Mouse (Mus musculus) Muller cell, postnatal 12 days (primary cell): ENCODE results near the gene Slc6a11.

Source experiments
- DNase-seq: peaks from one replicate; pipeline ENCODE4 v3.0.0-alpha.2; 2015; ENCODE audit errors: inconsistent ontology term

Gene Slc6a11

DNA sequence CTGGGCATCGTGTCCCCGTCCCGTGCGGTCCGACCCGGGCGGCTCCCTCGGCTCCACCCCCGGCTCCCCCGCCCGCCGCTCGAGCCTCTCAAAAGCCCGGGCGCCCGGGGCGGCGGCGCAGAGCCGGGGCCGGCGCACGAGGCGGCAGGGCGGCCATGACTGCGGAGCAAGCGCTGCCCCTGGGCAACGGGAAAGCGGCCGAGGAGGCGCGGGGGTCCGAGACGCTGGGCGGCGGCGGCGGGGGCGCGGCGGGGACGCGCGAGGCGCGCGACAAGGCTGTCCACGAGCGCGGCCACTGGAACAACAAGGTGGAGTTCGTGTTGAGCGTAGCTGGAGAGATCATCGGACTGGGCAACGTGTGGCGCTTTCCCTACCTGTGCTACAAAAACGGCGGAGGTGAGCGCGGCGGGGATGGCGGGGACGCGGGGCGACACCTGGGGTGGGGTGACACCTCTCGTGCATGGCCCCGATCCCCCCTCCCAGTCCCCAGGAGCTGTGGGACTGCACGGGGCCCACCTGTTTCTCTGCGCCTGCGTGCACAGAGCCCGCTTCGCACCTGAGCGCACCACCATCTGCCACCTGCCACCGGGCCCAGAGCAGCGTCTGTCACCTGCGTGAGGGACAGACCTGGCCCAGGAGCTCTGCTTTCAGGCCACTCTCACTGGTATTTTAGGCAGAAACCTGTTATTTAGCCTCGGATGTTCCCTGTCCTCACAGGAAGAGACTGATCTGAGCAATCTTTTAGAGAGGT lies at the start of gene Slc6a11:
Gene Slc6a11, plus strand, starts transcription at position 120 of the 751 bp plus-strand sequence.
- DNase-seq = peak; percentile 61

DNA sequence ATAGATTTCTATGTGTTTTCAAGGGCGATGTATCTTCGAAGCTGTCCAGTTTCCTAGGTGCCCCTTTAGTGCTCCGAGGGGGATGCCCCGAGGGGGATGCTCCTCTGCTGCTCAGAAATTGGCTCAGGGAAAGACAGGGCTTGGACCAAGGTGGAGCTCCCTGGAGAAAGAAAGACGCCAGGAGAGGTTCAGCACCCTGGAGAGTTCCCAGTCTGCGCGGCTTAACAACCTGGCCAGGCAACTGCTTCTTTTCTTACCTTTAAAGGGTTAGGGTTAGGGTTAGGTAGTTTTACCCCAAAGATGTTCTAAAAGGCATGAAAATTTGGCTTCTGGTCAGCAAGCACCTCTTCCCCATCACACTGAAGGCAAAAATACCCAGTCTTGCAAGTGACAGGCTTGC lies 43.9 kb upstream of the Slc6a11 start:
- peak; percentile 52 for DNase-seq

DNA sequence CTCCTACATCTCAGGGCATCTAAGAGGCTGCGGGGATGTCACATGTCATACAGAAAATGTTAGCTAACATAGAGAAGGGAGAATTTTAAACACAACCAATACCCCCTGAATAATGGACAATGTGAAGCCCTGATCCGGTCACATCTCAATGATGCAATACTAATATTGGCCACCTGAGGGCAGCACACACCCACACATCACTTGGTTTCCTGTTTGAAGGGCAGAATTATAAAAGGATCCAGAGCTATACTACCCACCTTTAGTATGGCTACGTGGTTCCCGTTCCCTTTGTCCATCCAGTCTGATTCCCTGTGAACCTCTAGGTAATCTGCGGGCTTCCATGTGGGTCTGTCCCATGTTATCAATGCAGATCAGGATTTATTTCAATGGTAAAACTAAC lies 41.4 kb upstream of the Slc6a11 start:
- peak; percentile 38 for DNase-seq

DNA sequence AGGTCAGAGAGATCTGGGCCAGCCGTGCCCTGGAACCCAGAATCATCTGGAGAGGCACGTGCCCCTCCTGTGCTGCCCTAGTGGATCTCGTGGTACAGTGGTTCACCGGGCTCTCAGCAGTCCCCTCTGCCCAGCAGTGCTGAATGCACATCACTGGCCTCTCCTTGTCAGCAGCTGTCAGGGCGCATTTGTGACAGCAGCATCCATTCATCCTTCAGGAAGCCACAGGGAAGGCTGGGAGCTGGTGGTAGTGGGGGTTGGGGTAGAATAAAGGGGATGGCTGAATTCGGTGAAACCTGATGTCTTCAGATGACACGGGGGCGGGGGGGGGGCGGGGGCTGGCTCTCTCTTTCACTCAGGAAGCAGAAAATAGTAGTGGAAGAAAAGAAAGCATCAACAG lies 38.8 kb upstream of the Slc6a11 start:
- DNase-seq = no peak

DNA sequence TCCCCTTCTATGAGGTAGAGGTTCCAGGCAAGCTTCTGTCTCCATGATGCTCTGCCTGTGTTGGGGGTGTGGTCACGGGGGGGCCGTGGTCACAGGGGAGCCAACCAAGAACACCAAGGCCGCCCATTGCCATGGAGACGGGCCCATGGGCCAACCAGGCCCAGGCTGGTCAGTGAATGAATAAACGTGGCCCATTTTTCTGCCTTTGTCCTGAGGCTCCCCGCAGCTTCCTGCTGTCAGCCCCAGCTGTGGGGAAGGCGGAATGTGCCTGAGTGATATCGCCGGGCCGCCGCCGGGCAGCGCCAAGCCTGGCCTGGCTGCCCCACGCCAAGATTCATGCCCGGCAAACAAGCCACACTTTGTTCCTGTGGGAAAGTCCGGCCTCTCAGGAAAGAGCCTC lies 36.8 kb upstream of the Slc6a11 start:
- DNase-seq = peak; percentile 96

- DNase-seq = no peak
These were observed 34.5 kb upstream of the Slc6a11 start for GRCm38 (mm10) chr6:114096574-114096973.

DNA sequence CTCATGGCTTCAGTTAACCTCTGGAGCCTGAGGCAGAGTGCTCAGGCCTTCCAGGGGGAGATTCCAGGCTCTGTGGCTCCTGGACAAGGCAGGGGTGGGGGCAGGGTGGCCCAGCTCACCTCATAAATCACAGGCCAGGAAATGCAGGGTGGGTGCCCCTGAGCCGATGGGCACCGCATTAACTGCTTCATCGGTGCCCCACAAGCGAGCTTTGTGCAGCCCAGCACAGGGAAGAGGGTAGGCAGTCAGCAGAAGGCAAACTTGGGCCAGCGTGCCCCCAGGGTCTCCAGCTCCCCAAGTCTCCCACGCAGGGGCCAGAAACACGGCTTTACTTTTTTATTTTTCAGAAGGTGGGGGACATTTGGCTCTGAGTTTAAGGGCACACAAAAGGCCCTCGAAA lies 29.1 kb upstream of the Slc6a11 start:
- no peak for DNase-seq

DNA sequence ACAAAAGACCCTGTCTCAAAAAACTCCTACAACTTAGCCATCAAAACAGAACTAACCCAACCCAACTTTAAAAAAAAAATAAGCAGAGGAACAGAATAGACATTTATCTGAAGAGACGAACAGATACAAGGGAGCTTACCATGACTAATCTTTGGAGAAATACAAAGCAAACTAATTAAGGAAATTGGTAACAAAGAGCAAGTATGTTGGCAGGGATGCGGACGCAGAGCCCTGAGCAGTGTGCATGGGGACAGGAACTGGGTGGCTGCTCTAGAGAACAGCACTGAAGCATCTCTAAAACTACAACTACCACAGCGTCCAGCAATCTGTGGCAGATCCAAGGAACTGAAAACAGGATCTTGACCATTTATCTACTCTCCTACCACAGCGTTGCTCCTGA lies 11.5 kb upstream of the Slc6a11 start:
- DNase-seq = peak; percentile 85

DNA sequence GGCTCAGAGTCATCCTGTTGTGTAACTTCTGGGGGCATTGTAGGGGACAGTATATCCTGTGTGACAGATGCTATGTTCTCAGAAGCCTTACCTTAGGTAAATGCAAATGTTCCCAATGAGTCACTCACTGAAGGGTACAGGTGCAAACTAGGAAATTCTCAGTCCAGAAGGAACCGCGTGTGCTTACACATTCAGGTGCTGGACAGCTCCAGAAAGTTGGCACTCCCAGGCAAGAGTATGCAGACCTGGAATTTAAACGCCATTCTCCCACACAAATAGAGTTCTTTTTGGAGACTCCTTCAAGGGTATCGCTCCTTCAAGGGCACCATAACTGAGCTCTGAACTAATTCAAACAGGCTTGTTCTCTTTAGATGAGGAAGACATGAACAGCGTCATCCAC lies 5.5 kb upstream of the Slc6a11 start:
- no peak for DNase-seq

- DNase-seq = no peak
These were observed 1.4 kb downstream of the Slc6a11 start for GRCm38 (mm10) chr6:114132472-114132871.

- peak; percentile 46 for DNase-seq
These were observed 1.9 kb downstream of the Slc6a11 start for GRCm38 (mm10) chr6:114132916-114133315.

- no peak for DNase-seq
These were observed 7.9 kb downstream of the Slc6a11 start for GRCm38 (mm10) chr6:114138970-114139369.

DNA sequence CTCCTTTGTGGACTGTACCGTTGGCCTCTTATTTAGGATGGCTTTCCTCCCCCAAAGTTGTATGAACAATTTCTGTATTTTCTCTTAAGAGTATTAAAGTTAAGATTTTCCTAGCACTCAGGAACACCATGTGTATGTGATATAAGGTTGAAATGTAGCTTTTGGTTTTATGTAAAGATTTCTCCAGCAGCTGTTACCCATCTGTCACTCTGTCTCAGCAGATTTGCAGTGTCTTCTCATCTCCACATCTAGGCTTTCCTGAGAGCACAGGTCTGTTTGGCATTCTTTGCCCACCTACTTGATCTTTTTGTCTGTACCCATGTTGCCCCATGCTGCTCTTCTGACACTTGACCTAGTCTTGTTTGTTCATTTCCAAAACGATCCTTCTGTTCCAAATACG lies 10.4 kb downstream of the Slc6a11 start:
- no peak for DNase-seq

- DNase-seq = no peak
These were observed 11.4 kb downstream of the Slc6a11 start for GRCm38 (mm10) chr6:114142480-114142879.

DNA sequence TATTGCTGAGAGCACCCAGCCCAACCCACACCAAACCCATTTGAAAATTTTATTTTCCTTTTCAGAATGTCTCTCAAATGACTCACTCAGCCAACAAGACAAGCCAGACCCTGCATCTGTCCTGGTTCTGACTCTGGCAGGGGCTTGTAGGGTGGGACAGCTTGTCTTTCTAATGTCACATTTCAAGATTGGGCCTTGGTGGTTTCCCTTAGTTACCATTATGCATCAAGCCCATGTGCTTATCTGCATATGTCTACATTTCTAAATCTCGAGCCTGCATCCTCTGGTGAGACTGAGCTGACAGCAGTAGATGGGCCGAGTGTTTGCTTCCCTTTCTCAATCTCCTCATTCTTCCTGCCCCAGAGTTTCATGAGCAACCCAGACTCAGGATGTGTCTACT lies 12.5 kb downstream of the Slc6a11 start:
- DNase-seq = no peak

DNA sequence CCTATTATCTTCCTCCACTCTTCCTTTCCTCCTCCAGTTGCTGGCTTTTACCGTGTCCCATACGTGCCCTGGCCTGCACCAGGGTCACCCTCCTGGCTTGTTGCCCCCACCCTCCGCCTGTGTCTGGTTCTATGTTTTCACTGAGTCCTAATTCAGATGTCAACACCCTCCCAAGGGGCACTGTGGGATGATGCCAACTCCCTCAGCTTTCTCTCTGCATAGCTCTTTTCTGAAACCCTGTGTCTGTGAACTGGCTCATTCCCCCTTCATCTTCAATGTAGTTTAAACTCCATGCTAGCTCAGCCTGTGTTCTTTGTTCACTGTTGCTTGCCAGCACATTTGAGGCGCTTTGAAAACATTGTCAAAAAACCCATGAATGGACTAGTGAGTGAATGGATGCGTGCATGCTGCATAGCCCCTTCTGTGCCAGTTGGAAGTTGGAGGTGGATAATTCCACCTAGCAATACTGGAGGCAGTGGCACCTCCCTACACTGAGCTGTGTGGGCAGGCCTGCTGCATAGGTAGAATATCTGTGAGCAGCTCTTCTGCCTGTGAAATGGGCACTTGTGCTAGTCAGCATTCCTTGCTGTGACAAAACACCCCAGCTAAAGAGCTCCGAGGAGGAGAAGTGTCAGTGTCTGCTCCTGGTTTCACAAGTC lies 13.5 kb downstream of the Slc6a11 start:
- DNase-seq = no peak

- DNase-seq = no peak
These were observed 14.7 kb downstream of the Slc6a11 start for GRCm38 (mm10) chr6:114145650-114146329.

DNA sequence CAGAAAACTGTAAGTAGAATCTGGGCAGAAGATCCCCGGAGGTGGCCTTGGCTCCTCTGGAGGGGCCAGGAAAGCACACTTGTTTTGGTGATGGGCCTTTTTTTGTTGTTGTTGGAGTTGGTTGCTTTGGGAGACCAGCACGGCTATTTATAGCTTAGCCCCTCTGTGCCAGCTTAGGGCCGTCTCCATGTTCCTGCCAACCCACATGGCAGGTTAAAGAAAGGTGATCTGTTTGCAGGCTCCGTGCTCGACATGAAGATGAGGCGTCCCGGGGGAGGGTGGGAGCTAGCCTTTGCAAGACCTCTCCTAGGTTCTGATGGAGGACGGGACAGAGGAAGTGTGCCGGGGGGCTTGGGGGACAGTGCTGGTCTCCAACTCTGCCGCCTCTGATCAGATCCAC lies 24.7 kb downstream of the Slc6a11 start:
- no peak for DNase-seq

GRCm38 (mm10) chr6:114158811-114159210 lies 27.8 kb downstream of the Slc6a11 start:
- DNase-seq = peak; percentile 8

DNA sequence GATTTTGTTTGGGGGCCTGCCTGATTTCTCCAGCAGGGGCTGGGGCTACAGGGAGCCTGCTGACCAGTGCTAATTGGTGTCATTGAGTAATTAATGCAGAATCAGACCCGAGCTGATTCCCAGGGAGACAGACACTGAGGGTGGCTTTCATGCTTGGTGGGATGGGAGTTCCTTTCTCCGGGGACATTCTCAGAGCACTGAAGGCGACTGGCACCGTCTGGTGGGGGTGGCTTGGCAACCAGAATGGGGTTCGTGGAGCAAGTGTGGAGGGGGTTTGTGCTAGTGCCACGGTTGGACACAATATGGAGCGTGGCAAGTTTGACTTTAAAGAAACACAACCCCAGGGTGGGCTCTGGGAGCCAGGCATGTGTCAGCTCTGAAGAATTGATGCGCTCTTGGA lies 29.7 kb downstream of the Slc6a11 start:
- DNase-seq = no peak

- no peak for DNase-seq
These were observed 43.0 kb downstream of the Slc6a11 start for GRCm38 (mm10) chr6:114174052-114174397.

DNA sequence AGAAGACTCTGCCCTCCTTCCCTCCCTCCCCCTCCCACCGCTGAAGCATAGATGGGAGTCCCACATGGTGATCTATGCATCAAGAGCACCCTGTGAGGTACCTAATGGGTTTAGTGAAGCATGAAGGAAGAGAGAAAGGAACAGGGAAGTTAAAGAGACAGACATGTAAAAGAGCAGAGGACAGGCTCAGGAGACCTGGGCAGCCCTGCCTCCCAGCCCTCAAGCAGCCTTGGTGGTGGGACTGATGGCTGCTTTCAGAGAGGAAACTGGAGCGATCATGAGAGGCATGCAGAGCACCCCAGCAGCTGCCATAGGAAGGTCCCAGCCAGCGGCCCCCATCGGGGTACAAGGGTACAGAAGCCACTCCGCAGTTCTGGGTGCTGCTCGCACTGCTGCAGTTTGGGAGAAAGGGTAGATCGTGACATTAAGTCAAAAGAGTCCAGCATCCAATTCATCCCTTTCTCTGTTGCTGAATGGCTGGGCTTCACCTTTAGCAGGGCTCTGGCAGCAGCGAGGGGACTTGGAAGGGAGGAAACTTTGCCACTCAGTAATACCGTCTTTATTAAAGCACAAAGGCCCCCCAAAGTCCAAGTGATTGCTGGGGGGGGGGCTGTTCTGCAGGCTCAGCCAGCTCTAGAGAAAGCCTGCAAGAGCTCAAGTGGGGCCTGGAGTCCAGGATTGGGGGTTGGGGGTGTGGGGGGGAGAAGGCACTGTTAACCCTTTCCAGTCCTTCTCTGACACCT lies 43.5 kb downstream of the Slc6a11 start:
- DNase-seq = no peak
